Mouse (Mus musculus) left cerebral cortex, adult 2 months (tissue): ENCODE results near the gene Slc38a4. TPM values are rescaled to one million over a fixed set of nuclear protein-coding genes. Genes with fewer than 3 reads are reported as not detected.

ENCODE experiments used
- DNase-seq, 2 experiments: peaks; one replicate each; pipeline ENCODE4 v3.0.0; 2021 to 2022; ENCODE audit warnings: low spot score in 2 of 2, mixed read lengths in 1 of 2; ENCODE audit errors: extremely low spot score in 1 of 2
- H3K27ac ChIP-seq: fragments of 200-600 bp; 2 replicates; pipeline ENCODE4 v1.8.1; 2022
- H3K4me3 ChIP-seq: fragments of 200-600 bp; 2 replicates; pipeline ENCODE4 v1.8.1; 2022
- CTCF ChIP-seq: fragments of 200-600 bp; IDR thresholded peaks from 2 replicates; pipeline ENCODE4 v1.8.1; 2022; ENCODE audit warnings: antibody characterized with exemption, mild to moderate bottlenecking, moderate library complexity
- intact Hi-C: fragments of 180-260 bp; cut with DNase I; formaldehyde crosslinking; loops from one replicate; pipeline ENCODE4 v1.15.1; 2025
- total RNA-seq, 2 experiments: library from RNA; stranded (reverse); gene quantifications; 2 replicates each; pipeline ENCODE4 v1.2.3; 2021

The Slc38a4 gene
- total RNA-seq, 2 experiments from 2014 or later = 0.87 to 1.2 TPM

- H3K27ac ChIP-seq = no peak overlapping the region
These were observed 5.7 kb downstream of the Slc38a4 start for GRCm38 (mm10) chr15:97050011-97050410.

DNA sequence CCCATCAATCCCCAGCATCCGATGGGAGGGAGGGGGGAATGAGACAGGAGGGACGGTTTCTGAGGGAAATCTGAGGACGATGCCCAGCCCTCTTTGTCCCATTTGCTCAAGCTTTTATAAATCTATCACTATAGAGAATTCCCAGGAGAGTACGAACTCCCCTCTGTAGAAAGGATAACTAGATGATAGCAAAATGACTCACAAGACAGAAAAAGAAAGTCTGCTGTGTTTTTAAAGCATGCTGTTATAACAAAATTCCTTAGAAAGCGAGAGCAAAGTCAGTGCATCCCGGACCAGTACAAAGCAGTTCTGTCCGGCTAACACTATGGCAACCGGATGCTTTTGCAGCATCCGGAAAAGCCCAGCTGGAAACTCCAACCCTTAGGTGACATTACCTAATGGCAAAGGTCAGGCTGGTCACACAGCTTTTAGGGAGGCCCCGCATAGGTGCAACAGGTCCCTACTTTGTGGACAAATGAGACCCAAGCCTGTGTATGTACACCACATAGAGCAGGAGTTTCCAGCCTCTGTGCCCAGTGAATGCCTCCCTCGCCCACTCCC, 6.4 kb downstream of the Slc38a4 start:
- TF ChIP-seq CTCF = no peak
- DNase-seq = no peak
- no peak overlapping the region for H3K4me3 ChIP-seq
- H3K27ac ChIP-seq = no peak overlapping the region
- intact Hi-C loops = no loop called here

More at GRCm38 (mm10) chr15:97050011-97050410, 5.7 kb downstream of the Slc38a4 start:
- intact Hi-C loops = no loop called here
- no peak for TF ChIP-seq CTCF
- H3K4me3 ChIP-seq = no peak overlapping the region
- DNase-seq = no peak

- DNase-seq = no peak
- intact Hi-C loops = no loop called here
- no peak overlapping the region for H3K4me3 ChIP-seq
- no peak overlapping the region for H3K27ac ChIP-seq
- no peak for TF ChIP-seq CTCF
These were observed 7.5 kb downstream of the Slc38a4 start for GRCm38 (mm10) chr15:97048267-97048666.

DNA sequence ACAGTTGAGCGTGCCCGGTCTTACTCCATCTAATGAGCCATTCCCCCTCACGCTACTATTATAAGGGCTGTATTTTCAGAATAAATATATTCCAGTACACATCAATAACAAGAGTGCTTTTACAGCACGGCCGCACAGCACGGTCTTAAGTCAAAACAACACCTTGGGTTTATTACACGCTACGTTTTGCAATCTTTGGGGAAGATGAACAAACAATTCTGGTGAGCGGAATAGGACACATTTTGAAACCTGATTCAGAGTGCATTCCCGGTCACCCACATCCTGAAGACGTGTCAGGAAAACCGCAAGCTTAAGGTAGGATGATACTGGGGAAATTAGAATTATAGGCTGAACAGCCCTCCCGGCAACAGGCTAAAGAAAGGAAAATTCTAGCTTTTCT, 11.8 kb downstream of the Slc38a4 start:
- H3K4me3 ChIP-seq = no peak overlapping the region
- DNase-seq = no peak
- intact Hi-C loops = no loop called here
- H3K27ac ChIP-seq = no peak overlapping the region
- TF ChIP-seq CTCF = no peak

- no peak overlapping the region for H3K27ac ChIP-seq
- intact Hi-C loops = no loop called here
- no peak for DNase-seq
- TF ChIP-seq CTCF = no peak
- H3K4me3 ChIP-seq = no peak overlapping the region
These were observed 13.7 kb downstream of the Slc38a4 start for GRCm38 (mm10) chr15:97042001-97042491.

DNA sequence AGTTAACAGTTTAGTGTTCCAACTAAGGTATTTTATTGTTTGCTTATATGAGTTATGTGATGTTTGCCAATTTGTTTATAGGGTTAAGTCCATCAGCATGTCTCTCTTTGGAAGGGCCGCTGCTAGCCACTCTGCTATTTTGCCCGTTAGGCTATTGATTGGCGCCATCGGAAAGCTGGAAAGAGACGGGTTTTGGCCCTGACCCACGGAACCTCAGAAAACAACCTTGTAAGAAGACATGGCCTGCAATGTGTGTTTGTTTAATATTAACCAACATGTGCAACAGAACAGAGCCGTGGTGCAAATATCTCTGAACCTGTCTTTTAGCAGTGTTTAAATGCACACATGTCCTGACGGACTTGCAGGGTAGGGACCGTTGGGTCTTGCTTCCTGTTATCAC, 14.6 kb downstream of the Slc38a4 start:
- no peak for TF ChIP-seq CTCF
- no peak overlapping the region for H3K27ac ChIP-seq
- intact Hi-C loops = no loop called here
- no peak overlapping the region for H3K4me3 ChIP-seq
- no peak for DNase-seq

DNA sequence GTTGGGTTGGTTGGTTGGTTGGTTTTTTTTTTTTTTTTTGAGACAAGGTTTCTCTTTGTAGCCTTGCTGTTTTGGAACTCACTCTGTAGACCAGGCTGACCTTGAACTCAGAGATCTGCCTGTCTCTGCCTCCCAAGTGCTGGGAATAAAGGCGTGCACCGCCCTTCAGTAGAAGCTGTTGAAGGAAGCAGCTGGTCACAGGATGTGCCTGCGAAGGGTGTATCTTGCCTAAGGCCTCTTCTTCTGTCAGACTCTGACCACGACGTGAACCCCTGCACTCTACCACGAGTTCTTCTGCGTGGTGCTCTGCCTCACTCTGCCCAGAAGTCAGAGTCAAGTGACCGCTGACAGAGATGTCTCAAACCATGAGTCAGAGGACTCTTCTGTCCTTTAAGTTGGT, 18.0 kb downstream of the Slc38a4 start:
- intact Hi-C loops = no loop called here
- no peak overlapping the region for H3K4me3 ChIP-seq
- no peak overlapping the region for H3K27ac ChIP-seq
- no peak for DNase-seq
- no peak for TF ChIP-seq CTCF

DNA sequence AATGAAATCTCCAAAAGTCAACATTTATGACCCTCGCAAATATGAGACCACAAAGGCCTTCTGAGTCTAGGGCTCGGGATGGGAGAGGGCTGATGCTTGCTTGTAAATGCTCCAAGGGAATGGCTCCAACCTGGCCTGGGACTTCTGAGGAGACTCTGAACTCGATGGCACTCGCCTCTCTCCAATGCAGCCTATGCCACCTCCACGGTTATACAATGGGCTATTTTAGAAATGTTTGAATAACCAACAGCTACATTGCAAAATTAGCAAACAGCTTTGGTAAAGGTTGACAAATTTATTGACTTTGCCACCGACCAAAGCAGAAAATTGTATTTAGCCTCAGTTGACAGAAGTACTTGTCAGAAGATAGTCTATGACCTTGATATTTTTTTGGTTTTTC, 19.9 kb downstream of the Slc38a4 start:
- TF ChIP-seq CTCF = no peak
- no peak overlapping the region for H3K4me3 ChIP-seq
- intact Hi-C loops = no loop called here
- DNase-seq = no peak
- no peak overlapping the region for H3K27ac ChIP-seq

DNA sequence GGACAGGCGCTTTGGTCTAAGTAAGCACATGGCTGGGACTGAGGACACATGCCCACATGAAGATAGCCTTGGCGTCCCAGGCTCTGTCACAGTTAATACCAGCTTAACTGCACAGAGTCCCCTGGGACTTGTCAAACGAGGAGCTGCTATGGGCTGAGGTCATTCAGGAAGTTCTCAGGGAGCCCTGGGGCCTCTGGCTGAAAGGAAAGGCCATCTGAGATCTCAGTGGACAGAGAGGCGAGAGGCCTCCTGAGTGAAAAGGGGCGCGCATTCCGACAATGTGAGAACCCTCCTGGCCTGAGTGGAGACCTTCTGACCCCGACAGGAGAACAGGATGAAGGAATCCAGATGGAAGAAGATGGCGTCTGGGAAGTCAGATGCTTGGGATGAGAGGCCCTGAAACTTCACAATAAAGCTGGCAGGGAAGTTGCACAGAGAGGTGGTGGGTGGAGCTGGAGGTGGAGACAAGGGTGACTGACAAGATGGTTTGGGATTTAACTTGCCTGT, 22.2 kb downstream of the Slc38a4 start:
- TF ChIP-seq CTCF = no peak
- H3K27ac ChIP-seq = no peak overlapping the region
- no peak for DNase-seq
- no peak overlapping the region for H3K4me3 ChIP-seq
- intact Hi-C loops = no loop called here

DNA sequence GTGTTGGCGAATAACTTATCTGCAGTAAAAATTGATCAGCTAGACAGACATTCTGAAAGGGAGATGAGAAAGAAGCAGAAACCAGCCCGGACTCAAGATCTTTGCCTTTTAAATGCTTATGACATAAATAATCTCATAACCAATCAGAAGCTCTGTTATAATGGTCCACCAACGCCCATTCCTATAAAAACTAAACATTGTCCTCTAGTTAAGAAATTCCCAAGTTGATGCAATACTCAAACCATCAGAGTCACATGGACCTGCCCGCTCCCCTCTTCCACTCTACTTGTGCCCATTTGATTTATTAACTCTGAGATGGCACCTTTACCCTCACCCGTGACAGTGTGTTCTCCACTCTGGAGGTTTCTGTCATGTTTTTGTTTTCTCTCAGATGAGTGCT, 23.9 kb downstream of the Slc38a4 start:
- no peak overlapping the region for H3K4me3 ChIP-seq
- TF ChIP-seq CTCF = no peak
- DNase-seq = no peak
- H3K27ac ChIP-seq = no peak overlapping the region
- intact Hi-C loops = no loop called here

GRCm38 (mm10) chr15:97030984-97031492, 24.7 kb downstream of the Slc38a4 start:
- no peak for DNase-seq
- Histone ChIP-seq H3K27ac (no peak overlapping the region), H3K4me3 (no peak overlapping the region)
- no peak for TF ChIP-seq CTCF
- intact Hi-C loops = no loop called here

- DNase-seq = no peak
- intact Hi-C loops = no loop called here
- Histone ChIP-seq H3K4me3 (no peak overlapping the region), H3K27ac (no peak overlapping the region)
- no peak for TF ChIP-seq CTCF
These were observed 25.6 kb downstream of the Slc38a4 start for GRCm38 (mm10) chr15:97030136-97030535.

DNA sequence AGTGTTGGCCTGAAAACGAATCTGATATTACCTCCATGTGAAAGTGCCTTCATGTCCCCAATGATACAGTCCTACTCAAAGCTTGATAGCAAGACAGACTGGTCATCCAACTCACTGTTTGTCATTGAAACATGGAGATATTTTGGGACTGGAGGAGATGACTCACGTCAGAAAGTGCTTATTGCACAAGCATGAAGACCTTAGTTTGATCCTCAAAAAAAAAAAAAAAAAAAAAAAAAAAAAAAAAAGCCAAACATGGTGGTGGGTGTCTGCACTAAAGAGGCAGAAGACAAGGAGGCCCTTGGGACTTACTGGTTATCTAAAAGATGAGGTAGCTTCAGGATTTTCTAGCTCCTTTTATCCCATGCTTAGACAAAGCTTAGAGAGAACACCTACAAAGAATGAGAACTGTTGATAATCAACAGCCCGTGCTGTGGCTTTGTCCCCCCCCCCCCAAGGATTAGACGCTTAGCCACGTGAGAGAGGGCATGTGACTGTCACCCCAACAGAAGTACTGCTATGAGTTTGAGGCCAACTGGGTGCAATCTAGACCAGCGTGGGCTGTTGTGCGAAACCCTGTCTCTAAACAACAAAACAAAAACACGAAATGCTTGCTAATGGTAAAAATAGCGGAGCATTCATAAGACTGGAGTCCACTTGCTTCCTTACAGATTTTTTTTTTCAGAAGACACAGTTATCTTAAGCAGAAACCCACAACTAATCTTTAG, 26.5 kb downstream of the Slc38a4 start:
- no peak overlapping the region for H3K4me3 ChIP-seq
- no peak for TF ChIP-seq CTCF
- intact Hi-C loops = no loop called here
- no peak overlapping the region for H3K27ac ChIP-seq
- DNase-seq = no peak
